Mouse (Mus musculus) kidney, adult 2 months (tissue): ENCODE results near the gene Ap2a1.

Source experiments
- CTCF ChIP-seq: fragments of 200-500 bp; conservative IDR thresholded peaks from 2 replicates; pipeline ENCODE4 v1.5.1; 2011; ENCODE audit warnings: low read depth, mild to moderate bottlenecking, control low read depth, low read length, moderate library complexity, mixed read lengths; ENCODE audit not compliant: insufficient read depth, insufficient read length
- POLR2A ChIP-seq: fragments of 200-500 bp; IDR thresholded peaks from one replicate; pipeline ENCODE4 v1.6.1; 2011; ENCODE audit warnings: low read depth, low read length, control low read depth

DNA sequence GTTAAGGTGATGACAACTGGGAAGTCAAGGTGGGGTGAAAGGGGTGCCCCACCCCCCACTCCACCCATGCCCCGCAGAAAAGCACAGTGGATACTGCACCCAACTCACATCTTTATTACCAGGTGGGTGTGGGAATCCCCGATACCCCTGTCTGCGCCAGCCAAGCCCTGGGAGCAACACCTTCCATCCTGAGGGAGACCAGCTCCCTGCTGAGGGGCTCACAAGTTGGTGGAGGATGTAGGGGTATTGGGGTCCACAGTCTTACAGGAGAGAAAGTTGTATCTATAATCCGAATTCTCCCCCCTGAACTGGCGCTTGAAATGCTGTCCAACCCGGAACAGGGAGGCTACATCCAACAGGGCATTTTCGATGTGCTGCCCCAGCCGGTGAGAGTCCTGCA is 30.0 kb upstream of the Ap2a1 start:
- no peak for TF ChIP-seq CTCF
- TF ChIP-seq POLR2A, result no peak
